Mouse (Mus musculus) erythroblast, embryonic 14.5 days (primary cell): ENCODE measurements around the gene Ctnnal1.

Experiments used
- GATA1 ChIP-seq: IDR thresholded peaks from 2 replicates; pipeline ENCODE4 v1.6.1; 2012; ENCODE audit warnings: low read length, inconsistent platforms, mixed read lengths
- TAL1 ChIP-seq: IDR thresholded peaks from 3 replicates; pipeline ENCODE4 v1.6.1; 2012; ENCODE audit warnings: low read length, inconsistent platforms, mixed read lengths

DNA sequence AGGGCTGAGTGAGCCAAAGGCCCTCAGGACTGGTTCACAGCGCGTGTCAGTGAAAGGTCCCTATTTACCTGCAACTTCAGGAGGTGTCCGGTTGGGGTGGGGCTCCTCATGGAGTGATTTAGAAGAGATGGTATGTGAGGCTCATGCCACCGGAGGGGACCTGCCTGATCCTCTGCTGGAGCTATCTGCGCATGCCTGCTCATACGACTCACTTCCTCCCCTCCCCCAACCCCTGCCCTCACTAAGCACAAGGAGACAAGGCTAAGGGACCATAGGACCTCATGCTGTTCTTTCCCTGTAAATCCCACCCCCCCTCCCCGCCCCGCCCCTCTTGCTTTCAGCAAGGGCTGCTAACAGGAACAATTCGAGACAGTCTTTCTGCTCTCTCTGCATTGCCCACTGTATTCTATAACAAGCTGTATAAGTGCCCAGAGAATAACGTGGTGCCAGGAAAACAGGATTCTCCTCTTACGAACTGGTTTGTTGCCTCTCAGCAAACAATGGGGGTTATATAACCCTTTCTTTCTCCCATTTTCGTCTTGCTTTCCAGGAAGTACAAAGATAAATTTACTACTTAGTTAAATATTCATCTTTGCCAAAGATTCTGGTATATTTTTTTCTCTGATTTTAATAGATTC, 19.0 kb downstream of the Ctnnal1 start:
- TF ChIP-seq TAL1 (no peak), GATA1 (no peak)
